Mouse (Mus musculus): ENCODE results near the gene Hist1h4b. TPM values are rescaled to one million over a fixed set of nuclear protein-coding genes. Genes with fewer than 3 reads are reported as not detected.
A peak's percentile ranks its signal among the peaks of the same experiment; 100 is the strongest.

Gene Hist1h4b
- polyA plus RNA-seq, 1 experiment from 2014 or later = 2.1 TPM

- 80% methylated on average over 4 of the region's 4 CpGs for WGBS
- no peaks in the 10 kb centered on the region for H3K36me3 ChIP-seq (ENCODE audit: control insufficient read depth, insufficient read depth, low read length)
- ATAC-seq = no peak
- H3K27me3 ChIP-seq (replicated peaks; ENCODE audit: control insufficient read depth, insufficient read depth, low read length) = no peaks in the 10 kb centered on the region
- no peak overlapping the region for H3K9ac ChIP-seq (ENCODE audit: low read depth, low read length)
- no peak overlapping the region for H3K4me3 ChIP-seq (ENCODE audit: low read length)
- no peak overlapping the region for H3K27ac ChIP-seq (ENCODE audit: low read length)
- no peaks in the 10 kb centered on the region for H3K9me3 ChIP-seq (ENCODE audit: control insufficient read depth, low read length)
- no peak overlapping the region for H3K4me2 ChIP-seq (ENCODE audit: low read depth, low read length)
- no peaks in the 10 kb centered on the region for H3K4me1 ChIP-seq (ENCODE audit: control insufficient read depth, insufficient read depth, low read length)
Measured at GRCm38 (mm10) chr13:23724239-23724638, 32.6 kb upstream of the Hist1h4b start.

GRCm38 (mm10) chr13:23725213-23725612 lies 31.6 kb upstream of the Hist1h4b start:
- Histone ChIP-seq H3K27ac (ENCODE audit: low read length) (no peak overlapping the region), H3K9me3 (ENCODE audit: control insufficient read depth, low read length) (no peaks in the 10 kb centered on the region), H3K36me3 (ENCODE audit: control insufficient read depth, insufficient read depth, low read length) (no peaks in the 10 kb centered on the region), H3K4me3 (ENCODE audit: low read length) (no peak overlapping the region), H3K4me2 (ENCODE audit: low read depth, low read length) (no peak overlapping the region), H3K9ac (ENCODE audit: low read depth, low read length) (no peak overlapping the region), H3K27me3 (replicated peaks; ENCODE audit: control insufficient read depth, insufficient read depth, low read length) (no peaks in the 10 kb centered on the region), H3K4me1 (ENCODE audit: control insufficient read depth, insufficient read depth, low read length) (no peaks in the 10 kb centered on the region)
- WGBS = no CpG with 5 or more reads among the region's 1 CpGs
- no peak for ATAC-seq

- no peaks in the 10 kb centered on the region for H3K4me1 ChIP-seq (ENCODE audit: control insufficient read depth, insufficient read depth, low read length)
- H3K36me3 ChIP-seq (ENCODE audit: control insufficient read depth, insufficient read depth, low read length) = no peaks in the 10 kb centered on the region
- no peak overlapping the region for H3K4me3 ChIP-seq (ENCODE audit: low read length)
- H3K9me3 ChIP-seq (ENCODE audit: control insufficient read depth, low read length) = no peaks in the 10 kb centered on the region
- no peaks in the 10 kb centered on the region for H3K27me3 ChIP-seq (replicated peaks; ENCODE audit: control insufficient read depth, insufficient read depth, low read length)
- ATAC-seq = no peak
- H3K27ac ChIP-seq (ENCODE audit: low read length) = no peak overlapping the region
- no peak overlapping the region for H3K9ac ChIP-seq (ENCODE audit: low read depth, low read length)
- WGBS = 88% methylated on average over 18 of the region's 18 CpGs
- no peak overlapping the region for H3K4me2 ChIP-seq (ENCODE audit: low read depth, low read length)
Measured at GRCm38 (mm10) chr13:23728472-23729191, 28.2 kb upstream of the Hist1h4b start.

GRCm38 (mm10) chr13:23729192-23729525 lies 27.7 kb upstream of the Hist1h4b start:
- no peak for ATAC-seq
- Histone ChIP-seq H3K9ac (ENCODE audit: low read depth, low read length) (no peak overlapping the region), H3K27me3 (replicated peaks; ENCODE audit: control insufficient read depth, insufficient read depth, low read length) (no peaks in the 10 kb centered on the region), H3K4me1 (ENCODE audit: control insufficient read depth, insufficient read depth, low read length) (no peaks in the 10 kb centered on the region), H3K4me2 (ENCODE audit: low read depth, low read length) (no peak overlapping the region), H3K9me3 (ENCODE audit: control insufficient read depth, low read length) (no peaks in the 10 kb centered on the region), H3K36me3 (ENCODE audit: control insufficient read depth, insufficient read depth, low read length) (no peaks in the 10 kb centered on the region), H3K27ac (ENCODE audit: low read length) (no peak overlapping the region), H3K4me3 (ENCODE audit: low read length) (no peak overlapping the region)
- 89% methylated on average over 9 of the region's 9 CpGs for WGBS

- no peak for ATAC-seq
- no peaks in the 10 kb centered on the region for H3K27me3 ChIP-seq (replicated peaks; ENCODE audit: control insufficient read depth, insufficient read depth, low read length)
- no peak overlapping the region for H3K9ac ChIP-seq (ENCODE audit: low read depth, low read length)
- no peaks in the 10 kb centered on the region for H3K9me3 ChIP-seq (ENCODE audit: control insufficient read depth, low read length)
- 90% methylated on average over 5 of the region's 5 CpGs for WGBS
- no peak overlapping the region for H3K4me2 ChIP-seq (ENCODE audit: low read depth, low read length)
- no peaks in the 10 kb centered on the region for H3K4me1 ChIP-seq (ENCODE audit: control insufficient read depth, insufficient read depth, low read length)
- H3K36me3 ChIP-seq (ENCODE audit: control insufficient read depth, insufficient read depth, low read length) = no peaks in the 10 kb centered on the region
- H3K27ac ChIP-seq (ENCODE audit: low read length) = no peak overlapping the region
- H3K4me3 ChIP-seq (ENCODE audit: low read length) = no peak overlapping the region
Measured at GRCm38 (mm10) chr13:23729706-23730105, 27.1 kb upstream of the Hist1h4b start.

GRCm38 (mm10) chr13:23730479-23730878 lies 26.3 kb upstream of the Hist1h4b start:
- WGBS = 31% methylated on average over 8 of the region's 8 CpGs
- H3K4me3 ChIP-seq (ENCODE audit: low read length) = no peak overlapping the region
- H3K4me1 ChIP-seq (ENCODE audit: control insufficient read depth, insufficient read depth, low read length) = no peaks in the 10 kb centered on the region
- ATAC-seq = peak; percentile 91
- peak overlapping the region; percentile 27; the same call in 1 of the 2 replicates for H3K4me2 ChIP-seq (ENCODE audit: low read depth, low read length)
- H3K9ac ChIP-seq (ENCODE audit: low read depth, low read length) = no peak overlapping the region
- no peaks in the 10 kb centered on the region for H3K27me3 ChIP-seq (replicated peaks; ENCODE audit: control insufficient read depth, insufficient read depth, low read length)
- no peak overlapping the region for H3K27ac ChIP-seq (ENCODE audit: low read length)
- H3K36me3 ChIP-seq (ENCODE audit: control insufficient read depth, insufficient read depth, low read length) = no peaks in the 10 kb centered on the region
- no peaks in the 10 kb centered on the region for H3K9me3 ChIP-seq (ENCODE audit: control insufficient read depth, low read length)

- no peaks in the 10 kb centered on the region for H3K9me3 ChIP-seq (ENCODE audit: control insufficient read depth, low read length)
- H3K36me3 ChIP-seq (ENCODE audit: control insufficient read depth, insufficient read depth, low read length) = no peaks in the 10 kb centered on the region
- no peaks in the 10 kb centered on the region for H3K27me3 ChIP-seq (replicated peaks; ENCODE audit: control insufficient read depth, insufficient read depth, low read length)
- 23% methylated on average over 8 of the region's 8 CpGs for WGBS
- H3K4me1 ChIP-seq (ENCODE audit: control insufficient read depth, insufficient read depth, low read length) = no peaks in the 10 kb centered on the region
- no peak for ATAC-seq
- H3K9ac ChIP-seq (ENCODE audit: low read depth, low read length) = no peak overlapping the region
- no peak overlapping the region for H3K4me3 ChIP-seq (ENCODE audit: low read length)
- H3K27ac ChIP-seq (ENCODE audit: low read length) = no peak overlapping the region
- no peak overlapping the region for H3K4me2 ChIP-seq (ENCODE audit: low read depth, low read length)
Measured at GRCm38 (mm10) chr13:23732156-23732804, 24.5 kb upstream of the Hist1h4b start.

- no peaks in the 10 kb centered on the region for H3K36me3 ChIP-seq (ENCODE audit: control insufficient read depth, insufficient read depth, low read length)
- peaks cover 5% of the 10 kb centered on the region; the same call in 1 of the 2 replicates for H3K4me1 ChIP-seq (ENCODE audit: control insufficient read depth, insufficient read depth, low read length)
- no peak for ATAC-seq
- no peak overlapping the region for H3K4me3 ChIP-seq (ENCODE audit: low read length)
- no peaks in the 10 kb centered on the region for H3K27me3 ChIP-seq (replicated peaks; ENCODE audit: control insufficient read depth, insufficient read depth, low read length)
- no peak overlapping the region for H3K4me2 ChIP-seq (ENCODE audit: low read depth, low read length)
- no peak overlapping the region for H3K9ac ChIP-seq (ENCODE audit: low read depth, low read length)
- no peak overlapping the region for H3K27ac ChIP-seq (ENCODE audit: low read length)
- 87% methylated on average over 5 of the region's 5 CpGs for WGBS
- no peaks in the 10 kb centered on the region for H3K9me3 ChIP-seq (ENCODE audit: control insufficient read depth, low read length)
Measured at GRCm38 (mm10) chr13:23737091-23737490, 19.7 kb upstream of the Hist1h4b start.

GRCm38 (mm10) chr13:23738041-23738440 lies 18.8 kb upstream of the Hist1h4b start:
- no peak for ATAC-seq
- Histone ChIP-seq H3K36me3 (ENCODE audit: control insufficient read depth, insufficient read depth, low read length) (no peaks in the 10 kb centered on the region), H3K4me3 (ENCODE audit: low read length) (peak overlapping the region; percentile 61), H3K4me1 (ENCODE audit: control insufficient read depth, insufficient read depth, low read length) (peaks cover 5% of the 10 kb centered on the region; the same call in 1 of the 2 replicates), H3K9me3 (ENCODE audit: control insufficient read depth, low read length) (no peaks in the 10 kb centered on the region), H3K27ac (ENCODE audit: low read length) (peak overlapping the region; percentile 99), H3K4me2 (ENCODE audit: low read depth, low read length) (peak overlapping the region; percentile 91; the same call in 1 of the 2 replicates), H3K9ac (ENCODE audit: low read depth, low read length) (peak overlapping the region; percentile 94), H3K27me3 (replicated peaks; ENCODE audit: control insufficient read depth, insufficient read depth, low read length) (no peaks in the 10 kb centered on the region)
- 22% methylated on average over 4 of the region's 4 CpGs for WGBS
